Mouse (Mus musculus): ENCODE data around the gene Eipr1. TPM values are rescaled to one million over a fixed set of nuclear protein-coding genes. Genes with fewer than 3 reads are reported as not detected.

Eipr1 gene
- total and polyA plus RNA-seq, 3 experiments = 33.3 to 35.4 (median 34.4) TPM

GRCm38 (mm10) chr12:28804558-28805481 lies 53.2 kb downstream of the Eipr1 start:
- no peak overlapping the region for H3K9ac ChIP-seq (ENCODE audit: insufficient read depth, low read depth)
- dilution Hi-C loops (cut with MboI; ENCODE audit: extremely low pct_ligation_motif_present, extremely low pct_unique_long_range_greater_than_20kb, low sequenced_read_pairs) (no loop called here), in situ Hi-C loops (cut with MboI; ENCODE audit: low pct_ligation_motif_present, low pct_unique_long_range_greater_than_20kb, low sequenced_read_pairs) (no loop called here)
- H3K27ac ChIP-seq (ENCODE audit: insufficient read depth, low read depth) = no peak overlapping the region
- no peak overlapping the region for H3K4me2 ChIP-seq (ENCODE audit: insufficient read depth, low read depth, poor library complexity, severe bottlenecking)
- peaks cover 2 to 14% of the 10 kb centered on the region in 2 experiments for H3K36me3 ChIP-seq (replicated peaks in 1 of 2; ENCODE audit: control insufficient read depth in 1 of 2, insufficient read depth in 1 of 2, low read length in 1 of 2)
- H3K4me1 ChIP-seq (ENCODE audit: control insufficient read depth in 1 of 2, insufficient read depth in 2 of 2) = peaks cover 0 to 7% of the 10 kb centered on the region in 2 experiments; a peak in 1 of 4 replicates
- no peaks in the 10 kb centered on the region for H3K79me2 ChIP-seq (replicated peaks; ENCODE audit: control insufficient read depth, extremely low read depth, insufficient read depth, poor library complexity, severe bottlenecking)
- no peaks in the 10 kb centered on the region for H3K9me3 ChIP-seq (replicated peaks; ENCODE audit: low read length)
- H3K4me3 ChIP-seq (replicated peaks in 1 of 3; ENCODE audit: low read depth in 2 of 3, low read length in 2 of 3, poor library complexity in 1 of 3) = no peak overlapping the region
- no peak for TF ChIP-seq CHD1 (IDR thresholded peaks at IDR 0.05; ENCODE audit: low read depth, low read length)
- H3K27me3 ChIP-seq (replicated peaks) = no peaks in the 10 kb centered on the region
- no peak for DNase-seq (ENCODE audit: extremely low read depth)

GRCm38 (mm10) chr12:28808786-28809375 lies 57.3 kb downstream of the Eipr1 start:
- H3K4me3 ChIP-seq (replicated peaks in 1 of 3; ENCODE audit: low read depth in 2 of 3, low read length in 2 of 3, poor library complexity in 1 of 3) = no peak overlapping the region
- in situ Hi-C loops (cut with MboI; ENCODE audit: low pct_ligation_motif_present, low pct_unique_long_range_greater_than_20kb, low sequenced_read_pairs) = no loop called here
- H3K79me2 ChIP-seq (replicated peaks; ENCODE audit: control insufficient read depth, extremely low read depth, insufficient read depth, poor library complexity, severe bottlenecking) = no peaks in the 10 kb centered on the region
- dilution Hi-C loops (cut with MboI; ENCODE audit: extremely low pct_ligation_motif_present, extremely low pct_unique_long_range_greater_than_20kb, low sequenced_read_pairs) = no loop called here
- TF ChIP-seq CTCF (conservative IDR thresholded peaks at IDR 0.05 in 1 of 2, IDR thresholded peaks at IDR 0.05 in 1 of 2; ENCODE audit: low read depth in 2 of 2, low read length in 2 of 2) (no peak), RCOR1 (conservative IDR thresholded peaks at IDR 0.05; ENCODE audit: low read depth, low read length) (no peak), ZMIZ1 (IDR thresholded peaks at IDR 0.05; ENCODE audit: low read depth, low read length) (no peak), ELF1 (IDR thresholded peaks at IDR 0.05; ENCODE audit: low read depth, low read length) (no peak), GABPA (IDR thresholded peaks at IDR 0.05; ENCODE audit: insufficient replicate concordance, low read depth, low read length) (no peak), MAZ (IDR thresholded peaks at IDR 0.05; ENCODE audit: low read depth, low read length) (no peak), USF1 (IDR thresholded peaks at IDR 0.05; ENCODE audit: low read depth, low read length) (no peak), TBP (conservative IDR thresholded peaks at IDR 0.05; ENCODE audit: low read depth, low read length) (no peak), PAX5 (IDR thresholded peaks at IDR 0.05; ENCODE audit: low read length) (no peak), NRF1 (IDR thresholded peaks at IDR 0.05; ENCODE audit: low read depth, low read length) (no peak), ZNF384 (IDR thresholded peaks at IDR 0.05; ENCODE audit: low read depth, low read length) (no peak), JUND (conservative IDR thresholded peaks at IDR 0.05; ENCODE audit: low read depth, low read length) (no peak), ZKSCAN1 (IDR thresholded peaks at IDR 0.05; ENCODE audit: borderline replicate concordance, low read depth, low read length) (no peak), POLR2A (IDR thresholded peaks at IDR 0.05; ENCODE audit: low read depth, low read length) (no peak), SIN3A (IDR thresholded peaks at IDR 0.05; ENCODE audit: low read length) (no peak), MXI1 (IDR thresholded peaks at IDR 0.05; ENCODE audit: low read depth, low read length) (no peak), ZC3H11A (IDR thresholded peaks at IDR 0.05; ENCODE audit: low read depth, low read length) (no peak), USF2 (conservative IDR thresholded peaks at IDR 0.05; ENCODE audit: low read depth, low read length) (no peak)
- H3K27ac ChIP-seq (ENCODE audit: insufficient read depth, low read depth) = no peak overlapping the region
- H3K36me3 ChIP-seq (replicated peaks in 1 of 2; ENCODE audit: control insufficient read depth in 1 of 2, insufficient read depth in 1 of 2, low read length in 1 of 2) = peaks cover 0 to 16% of the 10 kb centered on the region in 2 experiments
- no peak overlapping the region for H3K4me2 ChIP-seq (ENCODE audit: insufficient read depth, low read depth, poor library complexity, severe bottlenecking)
- no peak for DNase-seq (ENCODE audit: extremely low read depth)
- no peak overlapping the region for H3K9ac ChIP-seq (ENCODE audit: insufficient read depth, low read depth)
- no peaks in the 10 kb centered on the region for H3K4me1 ChIP-seq (ENCODE audit: control insufficient read depth in 1 of 2, insufficient read depth in 2 of 2)
- no peaks in the 10 kb centered on the region for H3K27me3 ChIP-seq (replicated peaks)
- H3K9me3 ChIP-seq (replicated peaks; ENCODE audit: low read length) = peaks cover 6% of the 10 kb centered on the region

Data from CH12.LX (cell line).